Mouse (Mus musculus): ENCODE measurements around the gene Gm20388. TPM values are rescaled to one million over a fixed set of nuclear protein-coding genes. Genes with fewer than 3 reads are reported as not detected.
A peak's percentile ranks its signal among the peaks of the same experiment; 100 is the strongest.

The Gm20388 gene
- polyA plus RNA-seq, 1 experiment from 2014 or later, result not detected

- WGBS, result 72% methylated on average over 8 of the region's 8 CpGs
- Histone ChIP-seq H3K27me3 (peaks cover 1% of the 10 kb centered on the region; the same call in 1 of the 2 replicates), H3K9me3 (no peaks in the 10 kb centered on the region), H3K27ac (replicated peaks) (no peak overlapping the region), H3K36me3 (no peaks in the 10 kb centered on the region), H3K4me2 (replicated peaks) (no peak overlapping the region), H3K9ac (replicated peaks) (no peak overlapping the region), H3K4me1 (peaks cover 20% of the 10 kb centered on the region), H3K4me3 (no peak overlapping the region)
- ATAC-seq (replicated peaks), result no peak
Observed at GRCm38 (mm10) chr8:122329072-122329471, 2418.4 kb downstream of the Gm20388 start.

GRCm38 (mm10) chr8:122329553-122330239, 2419.1 kb downstream of the Gm20388 start:
- Histone ChIP-seq H3K36me3 (no peaks in the 10 kb centered on the region), H3K9me3 (no peaks in the 10 kb centered on the region), H3K4me3 (no peak overlapping the region), H3K27ac (replicated peaks) (no peak overlapping the region), H3K27me3 (peaks cover 8% of the 10 kb centered on the region; the same call in 1 of the 2 replicates), H3K9ac (replicated peaks) (no peak overlapping the region), H3K4me1 (peaks cover 15% of the 10 kb centered on the region; the same call in 1 of the 2 replicates), H3K4me2 (replicated peaks) (no peak overlapping the region)
- ATAC-seq (replicated peaks), result no peak
- 64% methylated on average over 22 of the region's 22 CpGs for WGBS

DNA sequence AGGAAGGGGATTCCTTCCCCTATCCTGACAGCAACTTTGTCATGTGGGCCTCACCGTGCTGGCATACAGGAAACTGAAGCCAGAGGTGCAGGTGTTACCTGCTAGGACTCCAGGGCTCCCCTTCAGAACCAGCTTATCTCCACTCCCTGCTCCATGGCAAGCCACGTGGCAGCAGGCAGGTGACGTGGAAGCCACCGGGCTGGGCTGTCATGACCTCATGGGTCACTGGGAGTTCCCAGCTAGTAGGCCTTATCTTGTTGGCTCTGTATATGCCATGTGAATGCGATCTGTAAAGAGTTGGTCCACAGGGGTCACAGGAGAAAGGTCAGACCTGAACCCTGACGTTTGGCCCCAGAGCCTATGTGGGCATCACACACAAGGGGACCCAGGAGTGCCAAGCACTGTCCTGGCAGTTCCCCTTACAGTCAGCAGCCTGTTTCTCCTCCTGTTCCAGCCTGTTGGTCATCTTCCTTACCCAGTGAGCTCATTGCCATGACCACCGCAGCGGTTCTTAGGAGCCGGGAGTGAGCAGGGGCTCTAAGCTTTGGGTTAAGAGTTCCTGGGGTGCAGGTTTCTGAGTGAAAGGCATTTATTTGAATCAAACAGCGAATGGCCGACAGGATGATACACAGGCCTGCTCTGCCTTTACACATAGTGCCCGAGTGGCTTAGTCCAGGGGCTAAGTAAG, 2419.9 kb downstream of the Gm20388 start:
- Histone ChIP-seq H3K27me3 (peaks cover 17% of the 10 kb centered on the region), H3K4me3 (no peak overlapping the region), H3K4me2 (replicated peaks) (no peak overlapping the region), H3K9ac (replicated peaks) (no peak overlapping the region), H3K4me1 (peaks cover 16% of the 10 kb centered on the region), H3K9me3 (no peaks in the 10 kb centered on the region), H3K27ac (replicated peaks) (no peak overlapping the region), H3K36me3 (no peaks in the 10 kb centered on the region)
- ATAC-seq (replicated peaks), result no peak
- WGBS, result 74% methylated on average over 12 of the region's 12 CpGs

DNA sequence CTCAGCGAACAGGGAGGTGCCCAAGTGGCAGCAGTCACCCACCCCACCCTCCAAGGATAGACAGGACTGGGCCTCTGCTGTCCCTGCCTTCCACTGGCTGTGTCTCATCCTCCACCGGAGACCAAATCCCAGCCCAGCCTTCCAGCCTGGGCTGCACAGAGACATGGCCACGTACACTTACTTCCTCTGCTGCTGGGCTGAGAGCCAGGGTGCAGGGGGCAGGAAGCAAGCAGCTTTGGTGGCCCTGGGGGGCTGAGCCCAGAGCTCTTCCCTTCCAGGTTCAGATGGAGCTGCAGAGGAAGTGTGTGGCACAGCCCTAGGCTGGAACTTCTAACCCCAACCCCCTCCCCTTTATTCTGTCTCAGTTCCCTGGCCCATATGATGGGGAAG, 2420.5 kb downstream of the Gm20388 start:
- Histone ChIP-seq H3K4me2 (replicated peaks) (no peak overlapping the region), H3K9ac (replicated peaks) (no peak overlapping the region), H3K4me3 (no peak overlapping the region), H3K27ac (replicated peaks) (no peak overlapping the region), H3K36me3 (no peaks in the 10 kb centered on the region), H3K27me3 (peaks cover 22% of the 10 kb centered on the region), H3K4me1 (peaks cover 15% of the 10 kb centered on the region), H3K9me3 (no peaks in the 10 kb centered on the region)
- 70% methylated on average over 3 of the region's 3 CpGs for WGBS
- ATAC-seq (replicated peaks), result no peak

DNA sequence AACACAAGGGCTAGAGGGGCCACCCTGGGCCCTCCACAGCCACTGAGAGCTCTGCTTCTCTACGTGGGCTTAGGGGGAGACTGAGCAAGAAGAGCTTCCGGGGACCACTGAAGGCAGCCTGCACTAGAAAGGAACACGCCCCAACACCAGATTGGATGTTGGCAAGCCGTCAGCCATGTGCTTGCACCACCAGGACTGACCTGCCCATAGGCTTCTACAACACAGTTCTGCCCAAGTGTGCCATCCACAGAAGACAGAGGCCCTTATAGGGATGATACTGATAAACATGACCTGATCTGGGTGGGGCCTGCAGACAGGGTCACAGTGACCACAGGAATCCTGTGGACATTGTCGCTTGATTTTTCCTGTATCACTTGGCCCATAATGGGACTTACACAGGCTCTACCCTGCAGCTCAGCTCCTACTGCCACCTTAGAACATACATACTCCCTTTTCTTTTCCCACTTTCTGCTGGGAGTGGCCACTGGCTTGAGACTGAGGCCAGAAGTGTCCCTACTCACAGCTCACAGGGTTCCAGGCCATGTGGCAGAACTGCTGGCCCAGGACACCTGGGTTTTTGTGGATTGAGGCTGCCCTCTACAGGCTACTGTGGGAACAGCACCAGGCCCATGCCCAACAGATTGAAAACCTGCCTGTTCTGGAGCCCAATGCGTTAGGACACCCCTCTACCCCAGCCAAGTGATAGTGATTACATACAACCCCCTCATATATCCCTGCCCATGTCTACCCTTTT, 2422.3 kb downstream of the Gm20388 start:
- ATAC-seq (replicated peaks), result no peak
- Histone ChIP-seq H3K27me3 (peaks cover 40% of the 10 kb centered on the region), H3K27ac (replicated peaks) (no peak overlapping the region), H3K4me1 (peaks cover 21% of the 10 kb centered on the region), H3K9ac (replicated peaks) (no peak overlapping the region), H3K4me3 (no peak overlapping the region), H3K4me2 (replicated peaks) (no peak overlapping the region), H3K36me3 (no peaks in the 10 kb centered on the region), H3K9me3 (no peaks in the 10 kb centered on the region)
- 64% methylated on average over 6 of the region's 6 CpGs for WGBS

DNA sequence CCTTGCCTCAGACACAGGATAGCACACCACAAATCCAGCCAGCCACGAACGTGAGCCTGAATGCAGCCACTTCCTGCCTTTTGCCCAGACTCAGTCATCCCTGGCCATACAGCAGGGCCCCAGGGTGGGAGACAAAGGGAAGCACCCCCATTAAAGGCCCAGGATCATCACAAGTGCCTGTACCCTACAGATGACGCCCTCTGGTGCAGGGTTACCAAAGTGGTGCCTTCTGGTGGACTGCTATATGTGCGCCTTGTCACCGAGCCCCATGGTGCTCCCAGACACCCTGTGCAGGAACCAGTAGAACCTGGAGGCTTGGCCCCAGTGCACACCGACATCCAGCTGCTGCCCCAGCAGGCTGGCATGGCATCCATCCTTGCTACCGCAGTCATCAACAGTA, 2422.9 kb downstream of the Gm20388 start:
- Histone ChIP-seq H3K4me2 (replicated peaks) (no peak overlapping the region), H3K4me3 (no peak overlapping the region), H3K27me3 (peaks cover 46% of the 10 kb centered on the region), H3K9ac (replicated peaks) (no peak overlapping the region), H3K27ac (replicated peaks) (no peak overlapping the region), H3K4me1 (peaks cover 21% of the 10 kb centered on the region), H3K36me3 (no peaks in the 10 kb centered on the region), H3K9me3 (no peaks in the 10 kb centered on the region)
- WGBS, result 82% methylated on average over 7 of the region's 7 CpGs
- no peak for ATAC-seq (replicated peaks)

- ATAC-seq (replicated peaks), result no peak
- 83% methylated on average over 13 of the region's 13 CpGs for WGBS
- Histone ChIP-seq H3K4me2 (replicated peaks) (peak overlapping the region; percentile 87; the same call in 1 of the 2 replicates), H3K9ac (replicated peaks) (0 out of 2 replicates have a peak overlapping the region, but pooled peaks have one; percentile 55), H3K36me3 (no peaks in the 10 kb centered on the region), H3K4me1 (peaks cover 18% of the 10 kb centered on the region), H3K27ac (replicated peaks) (no peak overlapping the region), H3K27me3 (peaks cover 57% of the 10 kb centered on the region), H3K4me3 (no peak overlapping the region; the same call in 1 of the 2 replicates), H3K9me3 (no peaks in the 10 kb centered on the region)
Observed at GRCm38 (mm10) chr8:122334791-122335490, 2424.3 kb downstream of the Gm20388 start.

DNA sequence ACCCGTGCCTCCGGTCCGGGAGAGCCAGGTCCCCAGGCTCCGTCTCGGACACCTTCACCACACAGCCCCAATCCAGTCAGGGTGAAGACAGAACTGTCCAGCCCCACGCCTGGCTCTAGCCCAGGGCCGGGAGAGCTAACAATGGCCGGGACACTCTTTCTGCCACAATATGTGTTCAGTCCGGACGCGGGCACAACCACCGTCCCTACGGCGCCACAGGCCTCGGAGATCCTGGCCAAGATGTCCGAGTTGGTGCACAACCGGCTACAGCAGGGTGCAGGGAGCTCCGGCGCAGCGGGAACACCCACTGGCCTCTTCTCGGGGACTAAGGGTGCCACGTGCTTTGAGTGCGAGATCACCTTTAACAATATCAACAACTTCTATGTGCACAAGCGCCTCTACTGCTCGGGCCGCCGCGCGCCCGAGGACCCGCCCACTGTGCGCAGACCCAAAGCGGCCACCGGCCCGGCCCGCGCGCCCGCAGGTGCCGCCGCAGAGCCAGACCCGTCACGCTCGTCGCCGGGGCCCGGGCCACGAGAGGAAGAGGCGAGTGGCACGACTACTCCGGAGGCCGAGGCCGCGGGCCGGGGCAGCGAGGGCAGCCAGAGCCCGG, 2425.1 kb downstream of the Gm20388 start:
- peak overlapping the region; percentile 87 for H3K4me2 ChIP-seq (replicated peaks)
- ATAC-seq (replicated peaks), result peak; percentile 41; the same call in 1 of the 2 replicates
- peaks cover 61% of the 10 kb centered on the region for H3K27me3 ChIP-seq
- H3K36me3 ChIP-seq, result no peaks in the 10 kb centered on the region
- H3K9ac ChIP-seq (replicated peaks), result peak overlapping the region; percentile 55
- 8% methylated on average over 57 of the region's 57 CpGs for WGBS
- no peaks in the 10 kb centered on the region for H3K9me3 ChIP-seq
- peak overlapping the region; percentile 59 for H3K4me3 ChIP-seq
- H3K4me1 ChIP-seq, result peaks cover 18% of the 10 kb centered on the region
- no peak overlapping the region for H3K27ac ChIP-seq (replicated peaks)

GRCm38 (mm10) chr8:122336251-122336910, 2425.7 kb downstream of the Gm20388 start:
- peaks cover 67% of the 10 kb centered on the region for H3K27me3 ChIP-seq
- H3K4me1 ChIP-seq, result peaks cover 18% of the 10 kb centered on the region
- peak; percentile 69 for ATAC-seq (replicated peaks)
- no peaks in the 10 kb centered on the region for H3K36me3 ChIP-seq
- no peak overlapping the region for H3K27ac ChIP-seq (replicated peaks)
- H3K9ac ChIP-seq (replicated peaks), result peak overlapping the region; percentile 55
- H3K4me3 ChIP-seq, result peak overlapping the region; percentile 59
- H3K9me3 ChIP-seq, result no peaks in the 10 kb centered on the region
- peak overlapping the region; percentile 87 for H3K4me2 ChIP-seq (replicated peaks)
- 3% methylated on average over 80 of the region's 81 CpGs for WGBS

DNA sequence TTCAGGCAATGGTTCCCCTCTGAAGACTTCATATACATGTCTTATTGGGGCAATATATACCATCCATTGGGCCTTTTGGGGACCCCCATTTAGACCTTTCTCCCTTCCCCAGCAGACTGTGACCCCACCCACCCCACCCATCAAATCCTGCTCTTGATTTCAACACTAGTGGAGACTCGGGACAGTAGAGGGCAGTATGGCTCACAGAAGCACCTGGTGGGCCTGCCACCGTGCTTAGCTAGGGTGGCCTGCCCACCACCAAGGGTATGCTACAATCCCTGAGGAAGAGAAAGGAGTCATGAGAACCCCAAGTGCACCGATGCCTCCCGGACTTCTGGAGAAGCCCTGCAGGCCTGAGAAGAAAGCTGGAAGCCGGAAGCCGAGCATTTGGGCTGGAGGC, 2428.2 kb downstream of the Gm20388 start:
- WGBS, result 33% methylated on average over 6 of the region's 6 CpGs
- ATAC-seq (replicated peaks), result no peak
- peaks cover 82% of the 10 kb centered on the region for H3K27me3 ChIP-seq

DNA sequence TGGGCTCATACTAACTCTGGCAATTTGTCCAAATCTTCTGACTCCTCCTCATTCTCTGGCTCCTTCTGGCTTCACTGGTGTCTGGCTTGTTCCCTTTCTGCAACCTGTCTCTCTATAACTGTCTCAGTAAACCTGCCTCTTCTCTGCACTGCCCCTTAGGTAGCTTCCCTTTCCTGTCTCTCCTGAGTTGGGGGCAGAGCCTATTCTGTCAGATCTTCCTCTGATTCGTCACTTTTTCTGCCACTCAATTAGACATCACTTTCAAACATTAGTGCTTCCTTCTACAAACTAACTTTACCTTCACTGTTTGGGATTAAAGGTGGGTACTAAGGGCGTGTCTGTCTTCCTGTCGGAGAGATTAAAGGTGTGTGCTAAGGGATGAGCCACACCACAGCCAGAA, 2430.1 kb downstream of the Gm20388 start:
- Histone ChIP-seq H3K27ac (replicated peaks) (no peak overlapping the region), H3K4me1 (peaks cover 29% of the 10 kb centered on the region), H3K36me3 (no peaks in the 10 kb centered on the region), H3K9ac (replicated peaks) (no peak overlapping the region), H3K4me3 (no peak overlapping the region), H3K4me2 (replicated peaks) (no peak overlapping the region), H3K9me3 (no peaks in the 10 kb centered on the region), H3K27me3 (peaks cover 68% of the 10 kb centered on the region)
- 78% methylated on average over 3 of the region's 3 CpGs for WGBS
- no peak for ATAC-seq (replicated peaks)

More for the DNA sequence above, 2428.2 kb downstream of the Gm20388 start:
- Histone ChIP-seq H3K4me2 (replicated peaks) (no peak overlapping the region), H3K36me3 (no peaks in the 10 kb centered on the region), H3K4me3 (no peak overlapping the region), H3K9ac (replicated peaks) (no peak overlapping the region), H3K27ac (replicated peaks) (no peak overlapping the region), H3K9me3 (no peaks in the 10 kb centered on the region), H3K4me1 (peaks cover 34% of the 10 kb centered on the region)

Data from forebrain, embryonic 15.5 days (tissue).